Mouse (Mus musculus) layer of hippocampus, adult 6 months (tissue): Measurements from ENCODE around the gene Vps26a. TPM values are rescaled to one million over a fixed set of nuclear protein-coding genes. Genes with fewer than 3 reads are reported as not detected.

Experiments
- long read RNA-seq, 2 experiments: library from polyadenylated mRNA; unstranded; transcript quantifications; one replicate each; pipeline ENCODE4 v2.0.0; 2019 to 2020
- polyA plus RNA-seq: library from polyadenylated mRNA; unstranded; fragments of <200 nt; fragmentation: Nextera tagmentation; gene quantifications from 2 replicates; pipeline ENCODE4 v1.2.3, GENCODE M21; 2021

Vps26a gene
- polyA plus RNA-seq = 46.9 and 49.3 TPM in 2 replicates
- long read RNA-seq, experiment 1, transcript Vps26a-202 (9 exons, 2,597 nt) = major isoform, 93 of 135 reads
- long read RNA-seq, experiment 1, partial matches to known transcripts = 6 of 135 reads
- long read RNA-seq, experiment 1, other reads (novel, unspliced or antisense) = 36 of 135 reads
- long read RNA-seq, experiment 2, transcript Vps26a-202 (9 exons, 2,597 nt) = major isoform, 411 of 523 reads
- long read RNA-seq, experiment 2, partial matches to known transcripts = 7 of 523 reads
- long read RNA-seq, experiment 2, other reads (novel, unspliced or antisense) = 104 of 523 reads

GRCm38 (mm10) chr10:62486618-62487415, at the start of gene Vps26a:
Gene Vps26a (minus strand): TSS chr10:62486805.

GRCm38 (mm10) chr10:62527351-62527750, 40.7 kb upstream of the Vps26a start, which contains the start of gene Srgn:
Gene Srgn (minus strand): TSS chr10:62527451.

GRCm38 (mm10) chr10:62449364-62450279, 37.0 kb downstream of the Vps26a start, which contains the start of the genes 4930507D05Rik and Supv3l1:
Gene 4930507D05Rik (plus strand): TSS chr10:62449489.
Gene Supv3l1 (minus strand): TSS chr10:62449738.

GRCm38 (mm10) chr10:62422255-62422654, 64.3 kb downstream of the Vps26a start, which contains the start of gene Hkdc1:
Gene Hkdc1 (minus strand): TSS chr10:62422491.

Other genes starting within 250 kb of the Vps26a start
- 0.23 and 0.31 TPM in 2 replicates for gene Tacr2, start 234.4 kb downstream of the Vps26a start, polyA plus RNA-seq
- gene Hk1, start 106.9 kb downstream of the Vps26a start, polyA plus RNA-seq = 22.6 and 25.9 TPM in 2 replicates
- 0.78 and 1.0 TPM in 2 replicates for gene Hkdc1, start 64.3 kb downstream of the Vps26a start, polyA plus RNA-seq
- 0.79 and 0.83 TPM in 2 replicates for gene 4930507D05Rik, start 37.3 kb downstream of the Vps26a start, polyA plus RNA-seq
- 14.9 and 16.0 TPM in 2 replicates for gene Supv3l1, start 37.1 kb downstream of the Vps26a start, polyA plus RNA-seq
- 15.4 and 19.4 TPM in 2 replicates for gene Srgn, start 40.6 kb upstream of the Vps26a start, polyA plus RNA-seq
- gene Kif1bp, start 91.7 kb upstream of the Vps26a start, polyA plus RNA-seq = 61.2 and 73.1 TPM in 2 replicates
- 4.3 and 4.7 TPM in 2 replicates for gene Ddx21, start 115.5 kb upstream of the Vps26a start, polyA plus RNA-seq
- gene Ddx50, start 164.4 kb upstream of the Vps26a start, polyA plus RNA-seq = 36.0 and 37.4 TPM in 2 replicates
- gene Stox1, start 239.3 kb upstream of the Vps26a start, polyA plus RNA-seq = 1.6 and 1.9 TPM in 2 replicates